Mouse (Mus musculus): ENCODE data around the gene Lmf2. TPM values are rescaled to one million over a fixed set of nuclear protein-coding genes. Genes with fewer than 3 reads are reported as not detected.
A peak's percentile ranks its signal among the peaks of the same experiment; 100 is the strongest.

Gene Lmf2
- 26.9 and 33.5 TPM in 2 replicates for total RNA-seq (2014; rRNA removed; ENCODE audit: low replicate concordance)
- polyA plus RNA-seq (2015; fragmentation: Nextera tagmentation; extraction: Ambion mirVana): 31.4 and 33.3 TPM in 2 replicates

DNA sequence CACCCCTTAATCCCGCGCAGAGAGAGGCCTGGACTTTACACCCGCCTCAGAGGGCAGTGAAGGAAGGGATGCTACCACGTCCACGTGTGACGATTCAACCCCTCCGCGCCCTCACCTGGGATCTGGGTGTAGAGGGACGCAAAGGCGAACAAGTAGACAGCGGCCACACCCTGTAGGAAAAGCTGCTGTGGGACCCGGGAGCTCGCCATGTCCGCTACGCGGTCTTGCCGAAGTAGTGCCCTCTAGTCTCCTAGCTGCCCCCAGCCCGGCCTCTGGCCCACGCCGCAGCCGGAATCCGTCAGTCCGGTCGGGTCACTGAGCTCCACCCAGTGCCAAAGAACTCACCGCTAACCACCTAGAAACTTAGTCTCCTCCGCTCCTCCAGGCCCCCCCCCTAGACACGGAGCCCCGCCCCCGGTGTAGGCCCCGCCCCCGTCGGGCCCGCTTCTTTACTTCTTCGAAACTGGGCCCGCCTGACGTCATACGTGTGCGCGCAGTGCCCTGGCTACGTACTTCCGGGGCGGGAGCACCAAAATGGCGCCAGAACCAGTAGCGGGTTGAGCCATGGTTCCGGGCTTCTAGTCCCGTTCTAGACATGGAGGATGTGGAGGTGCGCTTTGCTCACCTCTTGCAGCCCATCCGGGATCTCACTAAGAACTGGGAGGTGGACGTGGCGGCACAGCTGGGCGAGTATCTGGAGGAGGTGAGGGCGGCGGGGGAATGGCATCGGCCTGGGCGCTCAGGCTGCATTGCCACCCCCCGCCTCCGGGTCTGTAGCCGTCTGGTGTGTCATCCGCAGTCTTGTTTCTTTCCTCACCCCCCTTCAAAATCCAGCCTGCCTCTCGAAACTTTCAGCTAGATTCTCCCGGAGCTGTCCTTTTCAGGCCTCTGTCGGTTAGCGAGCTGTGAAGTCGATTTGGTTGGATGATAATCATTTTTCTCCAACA lies at the start of gene Lmf2, which contains the start of gene Ncaph2:
Gene Lmf2, minus strand, starts transcription at position 419 of the 947 bp plus-strand sequence.
Gene Ncaph2, plus strand, starts transcription at position 479 of the 947 bp plus-strand sequence.
- no peaks in the 10 kb centered on the region for H3K9me3 ChIP-seq (replicated peaks; ENCODE audit: control insufficient read depth, low read length)
- TF ChIP-seq CTCF (IDR thresholded peaks at IDR 0.05; ENCODE audit: low read depth) (no peak), EP300 (IDR thresholded peaks at IDR 0.05; ENCODE audit: low read depth) (0 out of 2 replicates have a peak, but pooled peaks have one; percentile 5)
- H3K9ac ChIP-seq (replicated peaks; ENCODE audit: low read depth, low read length): peak within 1 kb of the TSS; percentile 79
- under 1% methylated on average over 64 of the region's 64 CpGs for WGBS
- DNase-seq (ENCODE audit: low spot score) (peak; percentile 91), ATAC-seq (ENCODE audit: insufficient read depth, low read depth) (peak; percentile 95)
- H3K4me3 ChIP-seq (ENCODE audit: low read depth, low read length): peak within 1 kb of the TSS; percentile 77
- H3K4me2 ChIP-seq (ENCODE audit: low read depth, low read length): peak within 1 kb of the TSS; percentile 90
- H3K36me3 ChIP-seq (replicated peaks; ENCODE audit: control insufficient read depth, insufficient read depth, low read length): peaks cover 36% of the 10 kb centered on the region
- peak within 1 kb of the TSS; percentile 89 for H3K27ac ChIP-seq (ENCODE audit: low read depth)
- H3K4me1 ChIP-seq (ENCODE audit: control insufficient read depth, insufficient read depth): peaks cover 22% of the 10 kb centered on the region; the same call in 1 of the 2 replicates
- no peaks in the 10 kb centered on the region for H3K27me3 ChIP-seq (ENCODE audit: control insufficient read depth, insufficient read depth, low read length)

GRCm38 (mm10) chr15:89404831-89405623 lies 49.6 kb upstream of the Lmf2 start:
- WGBS: 75% methylated on average over 10 of the region's 10 CpGs
- H3K4me1 ChIP-seq (ENCODE audit: control insufficient read depth, insufficient read depth): no peaks in the 10 kb centered on the region
- H3K36me3 ChIP-seq (replicated peaks; ENCODE audit: control insufficient read depth, insufficient read depth, low read length): no peaks in the 10 kb centered on the region
- H3K27me3 ChIP-seq (ENCODE audit: control insufficient read depth, insufficient read depth, low read length): no peaks in the 10 kb centered on the region
- peaks cover 23% of the 10 kb centered on the region for H3K9me3 ChIP-seq (replicated peaks; ENCODE audit: control insufficient read depth, low read length)
- H3K27ac ChIP-seq (ENCODE audit: low read depth): no peak overlapping the region
- ATAC-seq (ENCODE audit: insufficient read depth, low read depth) (no peak), DNase-seq (ENCODE audit: low spot score) (no peak)
- H3K4me3 ChIP-seq (ENCODE audit: low read depth, low read length): no peak overlapping the region
- TF ChIP-seq EP300 (IDR thresholded peaks at IDR 0.05; ENCODE audit: low read depth): no peak
- TF ChIP-seq CTCF (IDR thresholded peaks at IDR 0.05; ENCODE audit: low read depth): no peak
- no peak overlapping the region for H3K4me2 ChIP-seq (ENCODE audit: low read depth, low read length)
- no peak overlapping the region for H3K9ac ChIP-seq (replicated peaks; ENCODE audit: low read depth, low read length)

DNA sequence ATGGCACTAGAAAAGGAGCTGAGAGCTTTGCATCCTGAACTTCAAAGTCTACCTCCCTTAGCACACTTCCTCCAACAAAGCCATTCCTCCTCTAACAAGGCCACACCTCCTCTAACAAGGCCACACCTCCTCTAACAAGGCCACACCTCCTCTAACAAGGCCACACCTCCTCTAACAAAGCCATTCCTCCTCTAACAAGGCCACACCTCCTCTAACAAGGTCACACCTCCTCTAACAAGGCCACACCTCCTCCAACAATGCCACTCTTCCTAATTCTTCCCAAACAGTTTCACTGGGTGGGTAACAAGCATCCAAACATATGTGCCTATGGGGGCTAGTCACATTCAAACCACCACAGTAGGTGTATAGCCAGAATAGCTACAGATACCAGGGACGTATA lies 47.0 kb upstream of the Lmf2 start:
- no peaks in the 10 kb centered on the region for H3K4me1 ChIP-seq (ENCODE audit: control insufficient read depth, insufficient read depth)
- H3K4me3 ChIP-seq (ENCODE audit: low read depth, low read length): no peak overlapping the region
- H3K9me3 ChIP-seq (replicated peaks; ENCODE audit: control insufficient read depth, low read length): peaks cover 13% of the 10 kb centered on the region; the same call in 1 of the 2 replicates
- H3K9ac ChIP-seq (replicated peaks; ENCODE audit: low read depth, low read length): no peak overlapping the region
- H3K4me2 ChIP-seq (ENCODE audit: low read depth, low read length): no peak overlapping the region
- no peaks in the 10 kb centered on the region for H3K36me3 ChIP-seq (replicated peaks; ENCODE audit: control insufficient read depth, insufficient read depth, low read length)
- no peak for DNase-seq (ENCODE audit: low spot score)
- H3K27ac ChIP-seq (ENCODE audit: low read depth): no peak overlapping the region
- 78% methylated on average over 1 of the region's 1 CpGs for WGBS
- H3K27me3 ChIP-seq (ENCODE audit: control insufficient read depth, insufficient read depth, low read length): no peaks in the 10 kb centered on the region
- no peak for ATAC-seq (ENCODE audit: insufficient read depth, low read depth)
- no peak for TF ChIP-seq CTCF (IDR thresholded peaks at IDR 0.05; ENCODE audit: low read depth)
- no peak for TF ChIP-seq EP300 (IDR thresholded peaks at IDR 0.05; ENCODE audit: low read depth)

GRCm38 (mm10) chr15:89399716-89400115 lies 44.3 kb upstream of the Lmf2 start:
- 80% methylated on average over 1 of the region's 1 CpGs for whole genome bisulfite sequencing
- no peak overlapping the region for H3K4me2 ChIP-seq (ENCODE audit: low read depth, low read length)
- 0 out of 2 replicates have a peak, but pooled peaks cover 3% of the 10 kb centered on the region for H3K9me3 ChIP-seq (replicated peaks; ENCODE audit: control insufficient read depth, low read length)
- no peaks in the 10 kb centered on the region for H3K27me3 ChIP-seq (ENCODE audit: control insufficient read depth, insufficient read depth, low read length)
- no peak overlapping the region for H3K4me3 ChIP-seq (ENCODE audit: low read depth, low read length)
- no peak overlapping the region for H3K27ac ChIP-seq (ENCODE audit: low read depth)
- DNase-seq (ENCODE audit: low spot score) (no peak), ATAC-seq (ENCODE audit: insufficient read depth, low read depth) (no peak)
- no peaks in the 10 kb centered on the region for H3K36me3 ChIP-seq (replicated peaks; ENCODE audit: control insufficient read depth, insufficient read depth, low read length)
- TF ChIP-seq EP300 (IDR thresholded peaks at IDR 0.05; ENCODE audit: low read depth) (no peak), CTCF (IDR thresholded peaks at IDR 0.05; ENCODE audit: low read depth) (no peak)
- H3K9ac ChIP-seq (replicated peaks; ENCODE audit: low read depth, low read length): no peak overlapping the region
- H3K4me1 ChIP-seq (ENCODE audit: control insufficient read depth, insufficient read depth): no peaks in the 10 kb centered on the region

DNA sequence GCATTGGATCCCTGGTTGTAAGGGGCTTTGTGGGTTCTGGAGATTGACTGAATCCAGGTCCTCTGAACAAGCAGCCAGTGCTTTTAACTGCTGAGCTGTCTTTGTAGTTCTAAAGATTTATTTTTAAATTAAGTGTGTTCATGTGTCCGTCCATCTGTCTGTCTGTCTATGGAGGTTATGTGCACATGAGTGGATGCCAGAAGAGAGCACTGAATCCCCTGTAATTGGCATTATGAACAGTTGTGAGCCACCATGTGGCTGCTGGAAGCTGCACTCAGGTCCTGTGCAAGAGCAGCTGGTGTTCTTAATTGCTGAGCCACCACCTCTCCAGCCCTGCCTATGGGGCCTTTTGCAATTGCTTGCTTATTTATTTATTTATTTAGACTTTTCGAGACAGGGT lies 42.7 kb upstream of the Lmf2 start:
- Histone ChIP-seq H3K9ac (replicated peaks; ENCODE audit: low read depth, low read length) (no peak overlapping the region), H3K27ac (ENCODE audit: low read depth) (no peak overlapping the region), H3K4me1 (ENCODE audit: control insufficient read depth, insufficient read depth) (no peaks in the 10 kb centered on the region), H3K4me2 (ENCODE audit: low read depth, low read length) (no peak overlapping the region), H3K36me3 (replicated peaks; ENCODE audit: control insufficient read depth, insufficient read depth, low read length) (no peaks in the 10 kb centered on the region), H3K9me3 (replicated peaks; ENCODE audit: control insufficient read depth, low read length) (no peaks in the 10 kb centered on the region), H3K27me3 (ENCODE audit: control insufficient read depth, insufficient read depth, low read length) (no peaks in the 10 kb centered on the region), H3K4me3 (ENCODE audit: low read depth, low read length) (no peak overlapping the region)
- no peak for DNase-seq (ENCODE audit: low spot score)
- TF ChIP-seq CTCF (IDR thresholded peaks at IDR 0.05; ENCODE audit: low read depth) (no peak), EP300 (IDR thresholded peaks at IDR 0.05; ENCODE audit: low read depth) (no peak)
- no peak for ATAC-seq (ENCODE audit: insufficient read depth, low read depth)
- 76% methylated on average over 2 of the region's 2 CpGs for WGBS
